Mouse (Mus musculus) liver, embryonic 14.5 days (tissue): Measurements from ENCODE around the gene Plekha1. TPM values are rescaled to one million over a fixed set of nuclear protein-coding genes. Genes with fewer than 3 reads are reported as not detected.
A peak's percentile ranks its signal among the peaks of the same experiment; 100 is the strongest.

Source experiments
- ATAC-seq: fragments of 200-750 bp; cut with Nextera tagmentation; 2 replicates; pipeline ENCODE4 v1.8.0; 2017; ENCODE audit warnings: moderate number of reproducible peaks, mild to moderate bottlenecking, moderate library complexity; ENCODE audit not compliant: insufficient read depth
- DNase-seq, 3 experiments: peaks; one replicate each; pipeline ENCODE4 v3.0.0-alpha.2; 2012 to 2013; ENCODE audit warnings: low read depth in 3 of 3, low spot score in 3 of 3
- H3K27ac ChIP-seq: fragments of 300-500 bp; sonication (generic); 2 replicates; pipeline ENCODE4 v1.5.1; 2014; ENCODE audit warnings: moderate library complexity, mild to moderate bottlenecking, control low read depth, inconsistent platforms
- H3K27me3 ChIP-seq: fragments of 300-500 bp; sonication (generic); 2 replicates; pipeline ENCODE4 v1.6.1; 2014; ENCODE audit warnings: mild to moderate bottlenecking, low read length, moderate library complexity; ENCODE audit not compliant: control insufficient read depth, insufficient read depth
- H3K36me3 ChIP-seq: fragments of 300-500 bp; sonication (generic); replicated peaks from 2 replicates; pipeline ENCODE4 v1.6.1; 2014; ENCODE audit warnings: low read depth; ENCODE audit not compliant: control insufficient read depth, insufficient read depth
- H3K4me1 ChIP-seq, 2 experiments: fragments of 200-500 bp in 1 of 2; fragments of 300-500 bp in 1 of 2; sonication (generic) in 1 of 2; replicated peaks; 2 replicates each; pipeline ENCODE4 v1.6.1; 2012 to 2014; ENCODE audit warnings: antibody characterized with exemption in 1 of 2, inconsistent platforms in 1 of 2, low read length in 1 of 2; ENCODE audit not compliant: control insufficient read depth in 2 of 2, insufficient read depth in 2 of 2
- H3K4me2 ChIP-seq: fragments of 300-500 bp; sonication (generic); 2 replicates; pipeline ENCODE4 v1.6.1; 2014; ENCODE audit warnings: low read depth, mild to moderate bottlenecking, control low read depth, moderate library complexity
- H3K4me3 ChIP-seq, 2 experiments: fragments of 200-500 bp in 1 of 2; fragments of 300-500 bp in 1 of 2; sonication (generic) in 1 of 2; 2 replicates each; pipeline ENCODE4 v1.5.1; 2012 to 2014; ENCODE audit warnings: low read depth in 2 of 2, low read length in 2 of 2, mild to moderate bottlenecking in 2 of 2, control low read depth in 1 of 2, inconsistent platforms in 1 of 2, moderate library complexity in 1 of 2; ENCODE audit not compliant: insufficient read depth in 1 of 2
- H3K9ac ChIP-seq: fragments of 300-500 bp; sonication (generic); replicated peaks from 2 replicates; pipeline ENCODE4 v1.6.1; 2014; ENCODE audit warnings: mild to moderate bottlenecking, control low read depth, moderate library complexity
- H3K9me3 ChIP-seq: fragments of 300-500 bp; sonication (generic); 2 replicates; pipeline ENCODE4 v1.6.1; 2016; ENCODE audit warnings: low read length, mixed read lengths; ENCODE audit not compliant: control insufficient read depth
- CTCF ChIP-seq: IDR thresholded peaks from 2 replicates; pipeline ENCODE4 v1.5.1; 2016; ENCODE audit warnings: antibody characterized with exemption, low read depth, control low read depth
- EP300 ChIP-seq: IDR thresholded peaks from 2 replicates; pipeline ENCODE4 v1.6.1; 2016; ENCODE audit warnings: antibody characterized with exemption, low read depth
- WGBS: fragments of 180-500 bp; shearing (Covaris S2); extraction: QIAGEN DNeasy Blood & Tissue Kit; methylation state at CpG from one replicate; pipeline ENCODE4 v1.1.7; 2014; ENCODE audit not compliant: insufficient replicate concordance; 5-methylcytosine and 5-hydroxymethylcytosine counted together
- polyA plus RNA-seq, 2 experiments: library from polyadenylated mRNA; depleted of rRNA in 1 of 2; stranded (reverse) in 1 of 2; unstranded in 1 of 2; fragments of >200 nt; fragmentation: Nextera tagmentation in 1 of 2; extraction: Ambion mirVana in 1 of 2; gene quantifications; 2 replicates each; pipeline versions ENCODE4 v1.2.1 to v1.2.3; 2012 to 2014

Gene Plekha1
- polyA plus RNA-seq (2012; rRNA removed) (6.4 and 7.1 TPM in 2 replicates), polyA plus RNA-seq (2014; fragmentation: Nextera tagmentation; extraction: Ambion mirVana) (5.0 and 5.1 TPM in 2 replicates)

- H3K27ac ChIP-seq = no peak within 1 kb of the TSS
- peak within 1 kb of the TSS; percentile 53 to 60 for H3K4me3 ChIP-seq
- peak; percentile 63 to 67 (median 66) for DNase-seq
- TF ChIP-seq EP300 (no peak), CTCF (no peak)
- no peaks in the 10 kb centered on the region for H3K9me3 ChIP-seq
- peaks cover 24% of the 10 kb centered on the region for H3K27me3 ChIP-seq
- peak within 1 kb of the TSS; percentile 34 for H3K9ac ChIP-seq
- under 1% methylated on average over 99 of the region's 114 CpGs for WGBS
- no peaks in the 10 kb centered on the region for H3K4me1 ChIP-seq
- peak within 1 kb of the TSS; percentile 51 for H3K4me2 ChIP-seq
- ATAC-seq = peak; percentile 93
- H3K36me3 ChIP-seq = no peaks in the 10 kb centered on the region
These were observed at the start of gene Plekha1 for GRCm38 (mm10) chr7:130865613-130866591. Gene Plekha1, plus strand, starts transcription at chr7:130865756.

GRCm38 (mm10) chr7:130816243-130816642, 49.3 kb upstream of the Plekha1 start:
- Histone ChIP-seq H3K4me3 (no peak overlapping the region), H3K27ac (no peak overlapping the region), H3K36me3 (no peaks in the 10 kb centered on the region), H3K9ac (no peak overlapping the region), H3K4me2 (no peak overlapping the region), H3K4me1 (no peaks in the 10 kb centered on the region), H3K27me3 (no peaks in the 10 kb centered on the region), H3K9me3 (no peaks in the 10 kb centered on the region)
- WGBS = 51% methylated on average over 7 of the region's 7 CpGs
- ATAC-seq (no peak), DNase-seq (no peak)
- no peak for TF ChIP-seq CTCF
- no peak for TF ChIP-seq EP300

DNA sequence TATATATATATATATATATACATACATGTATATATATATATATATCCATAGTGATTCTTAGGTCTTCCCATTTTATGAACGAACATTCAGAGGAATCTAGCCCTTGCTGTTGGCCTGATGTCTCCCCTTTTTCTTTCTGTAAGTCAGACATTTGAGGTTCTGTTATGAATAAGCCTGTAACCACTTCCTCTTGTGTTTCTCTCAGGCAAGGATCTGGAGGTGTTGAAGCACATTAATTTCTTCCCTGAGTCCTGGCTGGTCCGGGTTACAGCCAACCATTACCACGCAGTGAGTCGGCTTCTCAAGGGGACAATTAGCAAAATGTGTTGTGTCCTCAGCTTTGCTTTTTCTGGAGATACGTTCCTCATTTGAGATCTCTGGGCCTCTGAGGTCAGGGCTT, 46.7 kb upstream of the Plekha1 start:
- Histone ChIP-seq H3K4me3 (no peak overlapping the region), H3K9ac (no peak overlapping the region), H3K36me3 (no peaks in the 10 kb centered on the region), H3K27me3 (no peaks in the 10 kb centered on the region), H3K27ac (no peak overlapping the region), H3K9me3 (no peaks in the 10 kb centered on the region), H3K4me2 (no peak overlapping the region), H3K4me1 (no peaks in the 10 kb centered on the region)
- TF ChIP-seq EP300 = no peak
- no peak for TF ChIP-seq CTCF
- WGBS = 24% methylated on average over 5 of the region's 5 CpGs
- DNase-seq = no peak
- no peak for ATAC-seq

GRCm38 (mm10) chr7:130819624-130820023, 45.9 kb upstream of the Plekha1 start:
- Histone ChIP-seq H3K9ac (no peak overlapping the region), H3K4me2 (no peak overlapping the region), H3K27me3 (no peaks in the 10 kb centered on the region), H3K36me3 (no peaks in the 10 kb centered on the region), H3K4me3 (no peak overlapping the region), H3K27ac (no peak overlapping the region), H3K4me1 (no peaks in the 10 kb centered on the region), H3K9me3 (no peaks in the 10 kb centered on the region)
- DNase-seq = no peak
- no peak for ATAC-seq
- WGBS = 60% methylated on average over 10 of the region's 10 CpGs
- no peak for TF ChIP-seq CTCF
- no peak for TF ChIP-seq EP300

DNA sequence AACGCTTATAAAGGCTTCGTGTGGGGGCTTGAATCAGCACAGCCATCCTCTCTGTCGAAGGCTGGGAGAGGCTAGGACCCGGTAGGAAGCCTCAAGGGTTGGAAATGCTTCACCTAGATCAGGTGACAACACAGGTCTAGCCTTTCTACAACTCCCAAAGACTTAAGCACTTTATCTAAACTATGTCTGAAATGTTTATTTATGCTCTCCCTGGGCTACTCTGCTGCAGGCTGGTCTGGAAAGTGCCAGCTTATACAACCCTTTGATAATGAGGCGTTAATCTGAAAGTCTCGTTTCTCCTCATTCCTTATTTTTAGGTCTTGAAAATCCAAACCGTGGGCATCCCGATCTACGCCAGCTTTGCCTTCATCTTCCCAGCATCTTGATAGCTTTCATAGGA, 41.6 kb upstream of the Plekha1 start:
- no peak for TF ChIP-seq EP300
- 50% methylated on average over 9 of the region's 9 CpGs for WGBS
- Histone ChIP-seq H3K36me3 (no peaks in the 10 kb centered on the region), H3K4me1 (no peaks in the 10 kb centered on the region), H3K27ac (no peak overlapping the region), H3K9me3 (no peaks in the 10 kb centered on the region), H3K27me3 (no peaks in the 10 kb centered on the region), H3K9ac (no peak overlapping the region), H3K4me2 (no peak overlapping the region), H3K4me3 (no peak overlapping the region)
- no peak for ATAC-seq
- no peak for DNase-seq
